Mouse (Mus musculus) heart, adult 2 months (tissue): Measurements from ENCODE around the gene Inhba. TPM values are rescaled to one million over a fixed set of nuclear protein-coding genes. Genes with fewer than 3 reads are reported as not detected.

ENCODE experiments used
- DNase-seq, 2 experiments: peaks; one replicate each; pipeline ENCODE4 v3.0.0; 2021
- H3K27ac ChIP-seq: fragments of 200-600 bp; 2 replicates; pipeline ENCODE4 v1.8.1; 2022
- H3K27me3 ChIP-seq: fragments of 200-500 bp; 2 replicates; pipeline ENCODE4 v1.6.1; 2012; ENCODE audit warnings: mild to moderate bottlenecking, low read length, inconsistent platforms, mixed read lengths; ENCODE audit not compliant: control insufficient read depth, insufficient read depth
- H3K36me3 ChIP-seq: fragments of 200-500 bp; 2 replicates; pipeline ENCODE4 v1.6.1; 2012; ENCODE audit warnings: low read length, inconsistent platforms; ENCODE audit not compliant: control insufficient read depth, insufficient read depth
- H3K4me1 ChIP-seq: fragments of 200-500 bp; 2 replicates; pipeline ENCODE4 v1.6.1; 2011; ENCODE audit warnings: low read length; ENCODE audit not compliant: control insufficient read depth, insufficient read depth
- H3K4me3 ChIP-seq: fragments of 200-600 bp; 2 replicates; pipeline ENCODE4 v1.8.1; 2022
- H3K79me2 ChIP-seq: fragments of 200-500 bp; replicated peaks from 2 replicates; pipeline ENCODE4 v1.6.1; 2012; ENCODE audit warnings: mild to moderate bottlenecking, inconsistent platforms, low read length, moderate library complexity, mixed read lengths; ENCODE audit not compliant: control insufficient read depth, insufficient read depth
- H3K9ac ChIP-seq: fragments of 200-500 bp; 2 replicates; pipeline ENCODE4 v1.6.1; 2012; ENCODE audit warnings: low read depth, mild to moderate bottlenecking, control low read depth, inconsistent platforms, low read length, mixed read lengths
- CTCF ChIP-seq: fragments of 200-600 bp; IDR thresholded peaks from 2 replicates; pipeline ENCODE4 v1.8.1; 2022; ENCODE audit warnings: antibody characterized with exemption, mild to moderate bottlenecking, moderate library complexity
- EP300 ChIP-seq: fragments of 200-500 bp; IDR thresholded peaks from 2 replicates; pipeline ENCODE4 v1.6.1; 2011; ENCODE audit warnings: low read depth, low read length, control low read depth; ENCODE audit not compliant: insufficient read depth
- POLR2A ChIP-seq: fragments of 200-500 bp; IDR thresholded peaks from 2 replicates; pipeline ENCODE4 v1.6.1; 2011; ENCODE audit warnings: mild to moderate bottlenecking, low read depth, low read length, control low read depth; ENCODE audit not compliant: insufficient read depth
- WGBS: fragments of 180-500 bp; shearing (Covaris S2); methylation state at CpG from one replicate; pipeline ENCODE4 v1.1.7; 2018; 5-methylcytosine and 5-hydroxymethylcytosine counted together
- intact Hi-C: fragments of 180-260 bp; cut with DNase I; formaldehyde crosslinking; loops from one replicate; pipeline ENCODE4 v1.15.1; 2025
- polyA plus RNA-seq: library from polyadenylated mRNA; depleted of rRNA; stranded (reverse); fragments of >200 nt; gene quantifications from 2 replicates; pipeline ENCODE4 v1.2.3, GENCODE M21; 2012
- total RNA-seq, 2 experiments: library from RNA; stranded (reverse); gene quantifications; 2 replicates each; pipeline ENCODE4 v1.2.3; 2021

Gene Inhba
- total and polyA plus RNA-seq, 3 experiments: 0.61 to 2.5 (median 2.5) TPM

DNA sequence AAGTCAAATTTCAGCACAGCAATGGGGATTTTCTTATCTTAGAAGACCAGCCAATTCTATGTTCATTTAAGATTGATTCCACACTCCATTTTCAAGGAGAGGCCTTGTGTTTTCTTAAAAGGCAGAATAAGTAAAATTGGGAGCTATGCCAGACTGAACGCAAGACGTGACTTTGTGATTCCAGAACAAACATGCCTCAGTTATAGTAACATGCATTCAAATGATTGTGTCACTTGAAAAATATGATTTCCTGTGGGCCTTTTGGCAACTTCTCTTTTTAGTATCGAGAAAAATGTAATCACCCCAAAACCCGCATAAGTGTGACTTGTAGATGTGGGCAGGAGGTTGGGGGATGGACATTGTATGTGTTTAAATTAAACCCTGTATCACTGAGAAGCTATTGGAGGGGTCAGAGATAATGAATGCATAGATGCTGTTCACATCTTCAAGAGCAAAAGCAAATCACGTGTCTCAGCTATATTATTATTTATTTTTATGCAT, 19.0 kb downstream of the Inhba start:
- no peaks in the 10 kb centered on the region for H3K27me3 ChIP-seq
- no peaks in the 10 kb centered on the region for H3K79me2 ChIP-seq
- H3K27ac ChIP-seq: no peak overlapping the region
- no peaks in the 10 kb centered on the region for H3K4me1 ChIP-seq
- H3K36me3 ChIP-seq: no peaks in the 10 kb centered on the region
- H3K9ac ChIP-seq: no peak overlapping the region
- no peak for TF ChIP-seq CTCF
- H3K4me3 ChIP-seq: no peak overlapping the region
- no peak for DNase-seq
- intact Hi-C loops: no loop called here
- 50% methylated on average over 5 of the region's 5 CpGs for WGBS

DNA sequence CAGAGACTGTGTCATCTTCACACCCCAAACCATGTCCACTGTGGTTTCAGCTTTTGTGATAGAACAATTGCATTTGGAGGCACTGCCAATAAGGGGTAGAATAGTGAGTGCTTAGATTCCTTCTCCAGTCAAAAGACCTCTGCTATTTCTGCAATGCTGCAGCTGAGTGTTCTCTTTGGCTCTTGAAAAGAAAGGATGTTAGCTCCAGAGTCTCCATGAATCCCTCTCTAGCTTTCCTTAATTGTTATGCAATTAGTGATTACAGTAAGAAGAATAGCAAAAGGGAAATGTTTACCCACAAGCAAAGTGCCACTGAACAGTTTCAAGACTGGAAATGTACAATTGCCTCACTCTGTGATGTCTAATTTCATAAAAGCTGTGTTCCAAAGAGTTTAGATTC, 20.8 kb downstream of the Inhba start:
- Histone ChIP-seq H3K27me3 (no peaks in the 10 kb centered on the region), H3K79me2 (no peaks in the 10 kb centered on the region), H3K9ac (no peak overlapping the region), H3K4me3 (no peak overlapping the region), H3K36me3 (no peaks in the 10 kb centered on the region), H3K4me1 (no peaks in the 10 kb centered on the region), H3K27ac (no peak overlapping the region)
- TF ChIP-seq POLR2A (no peak), EP300 (no peak), CTCF (no peak)
- intact Hi-C loops: no loop called here
- DNase-seq: no peak

DNA sequence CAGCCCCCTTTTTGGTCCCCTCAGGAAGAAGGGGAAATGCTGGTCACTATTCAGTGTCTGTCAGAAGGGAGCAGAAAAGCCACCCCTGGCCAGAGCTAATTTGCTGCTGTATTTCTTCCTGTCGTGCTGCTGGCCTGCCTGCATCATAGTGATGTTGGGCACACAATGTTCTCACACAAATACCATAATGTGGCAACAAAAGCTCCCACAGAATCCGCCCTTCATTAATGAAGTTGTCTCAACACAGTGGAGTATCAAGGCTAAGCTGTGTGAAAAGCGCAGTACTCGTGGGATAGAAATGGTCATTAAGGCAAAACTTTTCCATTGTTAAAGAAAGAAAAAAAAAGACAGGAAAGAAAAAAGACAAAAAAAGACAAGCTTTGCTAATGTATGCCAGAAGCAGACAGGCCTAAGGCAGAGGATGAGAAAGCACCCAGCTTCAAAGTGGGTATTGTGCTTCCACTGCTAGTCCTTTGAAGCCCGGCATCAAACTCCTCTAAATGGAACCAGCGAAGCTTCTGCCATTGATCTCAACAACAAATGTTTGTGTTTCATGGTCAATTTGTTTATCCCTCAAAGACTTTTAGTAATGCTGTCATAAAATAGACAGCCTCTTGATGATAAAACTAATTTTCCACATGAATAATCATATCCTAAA, 21.4 kb downstream of the Inhba start:
- TF ChIP-seq CTCF (no peak), EP300 (no peak), POLR2A (no peak)
- no peaks in the 10 kb centered on the region for H3K27me3 ChIP-seq
- no peak for DNase-seq
- H3K4me1 ChIP-seq: no peaks in the 10 kb centered on the region
- H3K27ac ChIP-seq: no peak overlapping the region
- H3K79me2 ChIP-seq: no peaks in the 10 kb centered on the region
- no peak overlapping the region for H3K4me3 ChIP-seq
- WGBS: 73% methylated on average over 6 of the region's 6 CpGs
- H3K36me3 ChIP-seq: no peaks in the 10 kb centered on the region
- no peak overlapping the region for H3K9ac ChIP-seq
- intact Hi-C loops: no loop called here

DNA sequence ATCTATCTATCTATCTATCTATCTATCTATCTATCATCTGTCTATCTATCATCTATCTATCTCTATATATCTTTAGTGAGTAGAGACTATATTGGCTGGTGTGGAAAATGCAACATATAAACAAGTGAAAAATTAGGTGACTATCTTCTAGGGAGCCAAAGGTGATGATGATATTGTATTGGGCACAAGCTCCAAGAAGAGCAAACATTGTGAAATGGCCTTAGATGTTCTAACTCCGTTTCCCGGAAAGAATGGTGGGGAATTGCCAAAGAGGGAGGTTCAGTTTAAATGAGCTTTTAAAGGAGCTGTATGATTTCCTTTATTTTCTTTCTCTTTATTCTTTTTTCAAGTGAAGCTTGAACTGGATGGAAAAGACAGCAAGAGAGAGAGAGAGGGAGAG, 57.4 kb downstream of the Inhba start:
- Histone ChIP-seq H3K27ac (no peak overlapping the region), H3K9ac (no peak overlapping the region), H3K79me2 (no peaks in the 10 kb centered on the region), H3K4me1 (no peaks in the 10 kb centered on the region), H3K4me3 (no peak overlapping the region), H3K27me3 (no peaks in the 10 kb centered on the region), H3K36me3 (no peaks in the 10 kb centered on the region)
- no peak for DNase-seq
- TF ChIP-seq EP300: no peak
- TF ChIP-seq CTCF: no peak
- TF ChIP-seq POLR2A: no peak
- WGBS: 61% methylated on average over 2 of the region's 2 CpGs
- intact Hi-C loops: no loop called here

DNA sequence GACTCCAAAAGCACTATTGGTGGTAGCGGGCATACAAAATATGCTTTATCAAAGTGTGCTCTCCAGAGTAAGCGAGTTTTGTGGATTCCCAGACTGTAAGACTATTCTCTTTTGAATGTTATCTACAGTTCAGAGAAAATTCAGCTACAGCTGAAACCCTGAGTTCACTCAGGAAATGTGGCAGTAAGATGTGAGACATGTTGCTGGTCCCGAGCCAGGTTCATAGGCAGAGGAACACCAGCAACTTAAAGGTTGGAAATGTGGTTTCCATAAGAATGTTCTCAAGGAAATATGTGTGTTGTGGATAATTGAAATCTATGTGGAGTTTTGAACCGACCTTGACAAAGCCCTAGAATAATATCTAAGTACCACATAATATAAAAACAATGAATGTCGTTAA, 65.6 kb downstream of the Inhba start:
- no peak for DNase-seq
- intact Hi-C loops: no loop called here

DNA sequence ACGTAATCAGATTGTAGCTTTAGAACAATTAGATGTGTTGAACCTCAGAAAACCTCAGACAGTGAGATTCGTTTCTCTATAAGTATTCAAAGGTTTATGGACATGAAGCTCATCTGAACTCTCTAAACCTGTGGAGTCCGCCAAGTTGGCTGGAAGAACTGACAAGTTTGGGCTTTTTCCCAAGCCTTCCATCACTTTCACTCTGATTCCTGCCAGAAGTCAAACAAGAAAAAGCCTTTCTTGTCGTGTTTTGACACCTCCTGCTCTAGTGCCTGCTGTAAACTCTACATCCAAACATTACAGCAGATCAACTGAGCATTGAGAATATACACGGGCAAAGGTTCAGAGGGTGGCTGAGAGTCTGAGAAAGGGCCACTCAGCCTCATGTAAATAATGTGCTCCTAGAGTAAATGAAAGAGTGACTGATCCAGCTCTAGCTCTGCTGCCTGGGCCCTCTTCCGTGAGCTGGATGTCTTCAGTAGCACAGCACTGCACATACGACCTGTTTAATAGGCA, 66.6 kb downstream of the Inhba start:
- DNase-seq: no peak
- H3K27me3 ChIP-seq: no peaks in the 10 kb centered on the region
- TF ChIP-seq CTCF: no peak
- H3K4me3 ChIP-seq: no peak overlapping the region
- intact Hi-C loops: no loop called here
- no peaks in the 10 kb centered on the region for H3K36me3 ChIP-seq
- H3K9ac ChIP-seq: no peak overlapping the region
- H3K27ac ChIP-seq: no peak overlapping the region
- no peaks in the 10 kb centered on the region for H3K79me2 ChIP-seq
- no peaks in the 10 kb centered on the region for H3K4me1 ChIP-seq
- 63% methylated on average over 7 of the region's 7 CpGs for WGBS

More for the DNA sequence above, 65.6 kb downstream of the Inhba start:
- Histone ChIP-seq H3K4me1 (no peaks in the 10 kb centered on the region), H3K4me3 (no peak overlapping the region), H3K79me2 (no peaks in the 10 kb centered on the region), H3K36me3 (no peaks in the 10 kb centered on the region), H3K27me3 (no peaks in the 10 kb centered on the region), H3K27ac (no peak overlapping the region), H3K9ac (no peak overlapping the region)
- 39% methylated on average over 5 of the region's 5 CpGs for WGBS
- TF ChIP-seq CTCF: no peak
- no peak for TF ChIP-seq EP300
- no peak for TF ChIP-seq POLR2A
